ENCODE assay signal across 19 mouse cellular contexts in genomic region chr10:29589739-29590138, GRCm38 (mm10).
"Had no signal": no experiment of that assay in that cellular context is flagged by ENCODE, and none has a peak within 500 bp of the region (broad histone marks: within the 10 kb centered on the region; RNA-seq: fewer than 3 reads in every experiment).

No protein-coding gene starts in this region.

- H3K36me3 ChIP-seq: midbrain, embryonic 10.5 days; midbrain, embryonic 12.5 days; neural tube, embryonic 13.5 days; neural tube, embryonic 15.5 days had no signal

- H3K9ac ChIP-seq: lung, embryonic 14.5 days; midbrain, embryonic 12.5 days; neural tube, embryonic 13.5 days; neural tube, embryonic 15.5 days had no signal

- DNase-seq: lung, adult 18-20 months; lung, embryonic 14.5 days; lung, postnatal 10 days; lung, postnatal 4 days; midbrain, embryonic 14.5 days; retina, postnatal 1 day; right cerebral cortex, adult 18-20 months; right cerebral cortex, postnatal 25 days; right cerebral cortex, postnatal 4 days; spleen, adult 18-20 months; thymus, adult 18-20 months; thymus, postnatal 14 days; thymus, postnatal 36 days had no signal

- H3K9me3 ChIP-seq: midbrain, embryonic 10.5 days; midbrain, embryonic 12.5 days; neural tube, embryonic 13.5 days; neural tube, embryonic 15.5 days had no signal

- H3K4me3 ChIP-seq: midbrain, embryonic 10.5 days; midbrain, embryonic 12.5 days; myocyte; neural tube, embryonic 13.5 days; neural tube, embryonic 15.5 days had no signal

- ATAC-seq: midbrain, embryonic 16.5 days had no signal

- H3K4me2 ChIP-seq: lung, embryonic 14.5 days; midbrain, embryonic 12.5 days; neural tube, embryonic 13.5 days; neural tube, embryonic 15.5 days had no signal

- H3K27me3 ChIP-seq: midbrain, embryonic 12.5 days; neural tube, embryonic 13.5 days; neural tube, embryonic 15.5 days had no signal

- H3K27ac ChIP-seq: midbrain, embryonic 10.5 days; midbrain, embryonic 12.5 days; neural tube, embryonic 13.5 days; neural tube, embryonic 15.5 days had no signal

- H3K4me1 ChIP-seq: midbrain, embryonic 10.5 days; midbrain, embryonic 12.5 days; neural tube, embryonic 13.5 days; neural tube, embryonic 15.5 days had no signal
